Mouse (Mus musculus) ES-Bruce4 (cell line): ENCODE data around the gene Urb1. TPM values are rescaled to one million over a fixed set of nuclear protein-coding genes. Genes with fewer than 3 reads are reported as not detected.

Experiments used
- H3K27ac ChIP-seq: 2 replicates; pipeline ENCODE4 v1.5.1; 2012; ENCODE audit warnings: low read length, inconsistent platforms; ENCODE audit not compliant: insufficient read depth
- H3K27me3 ChIP-seq: 2 replicates; pipeline ENCODE4 v1.6.1; 2012; ENCODE audit warnings: mild to moderate bottlenecking, low read length, inconsistent platforms; ENCODE audit not compliant: control insufficient read depth, poor library complexity, insufficient read depth, severe bottlenecking
- H3K36me3 ChIP-seq: 2 replicates; pipeline ENCODE4 v1.6.1; 2012; ENCODE audit warnings: inconsistent platforms, mild to moderate bottlenecking, low read length, moderate library complexity; ENCODE audit not compliant: control insufficient read depth, poor library complexity, insufficient read depth, severe bottlenecking
- H3K4me1 ChIP-seq: one replicate; pipeline ENCODE4 v1.8.1; 2011; ENCODE audit warnings: low read length; ENCODE audit not compliant: control insufficient read depth, insufficient read depth
- H3K4me3 ChIP-seq: 2 replicates; pipeline ENCODE4 v1.5.1; 2011; ENCODE audit warnings: low read depth, mild to moderate bottlenecking, low read length
- H3K9ac ChIP-seq: 2 replicates; pipeline ENCODE4 v1.6.1; 2012; ENCODE audit warnings: low read depth, mild to moderate bottlenecking, inconsistent platforms; ENCODE audit not compliant: poor library complexity, severe bottlenecking
- H3K9me3 ChIP-seq: replicated peaks from 2 replicates; pipeline ENCODE4 v1.6.1; 2012; ENCODE audit warnings: mild to moderate bottlenecking, low read length, inconsistent platforms; ENCODE audit not compliant: control insufficient read depth, poor library complexity, insufficient read depth, severe bottlenecking
- CTCF ChIP-seq: IDR thresholded peaks from one replicate; pipeline ENCODE4 v1.8.1; 2011; ENCODE audit warnings: low read depth, low read length
- EP300 ChIP-seq: IDR thresholded peaks from 2 replicates; pipeline ENCODE4 v1.6.1; 2011; ENCODE audit warnings: low read depth, low read length; ENCODE audit not compliant: insufficient read depth
- POLR2A ChIP-seq: IDR thresholded peaks from one replicate; pipeline ENCODE4 v1.8.1; 2011; ENCODE audit warnings: low read length; ENCODE audit not compliant: insufficient read depth
- polyA plus RNA-seq: library from polyadenylated mRNA; stranded (reverse); fragments of >200 nt; gene quantifications from 2 replicates; pipeline ENCODE4 v1.2.4, GENCODE M21; 2011; ENCODE audit warnings: low read depth; ENCODE audit not compliant: missing spikeins, insufficient read depth, insufficient read length

Gene Urb1
- polyA plus RNA-seq, 1 experiment, result 24.4 TPM

GRCm38 (mm10) chr16:90832495-90832894 is 22.3 kb upstream of the Urb1 start:
- Histone ChIP-seq H3K4me1 (peaks cover 1% of the 10 kb centered on the region), H3K9ac (no peak overlapping the region), H3K27ac (no peak overlapping the region), H3K27me3 (0 out of 2 replicates have a peak, but pooled peaks cover 1% of the 10 kb centered on the region), H3K9me3 (no peaks in the 10 kb centered on the region), H3K36me3 (no peaks in the 10 kb centered on the region), H3K4me3 (no peak overlapping the region)
- TF ChIP-seq CTCF (no peak), EP300 (no peak), POLR2A (no peak)

- H3K27me3 ChIP-seq, result 0 out of 2 replicates have a peak, but pooled peaks cover 1% of the 10 kb centered on the region
- H3K9me3 ChIP-seq, result no peaks in the 10 kb centered on the region
- H3K9ac ChIP-seq, result peak overlapping the region; percentile 44
- TF ChIP-seq POLR2A, result no peak
- no peak for TF ChIP-seq CTCF
- TF ChIP-seq EP300, result no peak
- peaks cover 1% of the 10 kb centered on the region for H3K4me1 ChIP-seq
- no peak overlapping the region for H3K27ac ChIP-seq
- no peaks in the 10 kb centered on the region for H3K36me3 ChIP-seq
- H3K4me3 ChIP-seq, result peak overlapping the region; percentile 52
Observed at GRCm38 (mm10) chr16:90831676-90832075, 21.5 kb upstream of the Urb1 start.

- no peak for TF ChIP-seq CTCF
- TF ChIP-seq EP300, result no peak
- no peak for TF ChIP-seq POLR2A
- H3K27me3 ChIP-seq, result 0 out of 2 replicates have a peak, but pooled peaks cover 1% of the 10 kb centered on the region
- H3K27ac ChIP-seq, result no peak overlapping the region
- peak overlapping the region; percentile 44 for H3K9ac ChIP-seq
- no peaks in the 10 kb centered on the region for H3K9me3 ChIP-seq
- H3K4me3 ChIP-seq, result peak overlapping the region; percentile 52
- H3K36me3 ChIP-seq, result no peaks in the 10 kb centered on the region
- H3K4me1 ChIP-seq, result peaks cover 1% of the 10 kb centered on the region
Observed at GRCm38 (mm10) chr16:90830686-90831439, 20.6 kb upstream of the Urb1 start.

GRCm38 (mm10) chr16:90829894-90830685 is 19.9 kb upstream of the Urb1 start:
- Histone ChIP-seq H3K4me1 (peaks cover 1% of the 10 kb centered on the region), H3K27me3 (0 out of 2 replicates have a peak, but pooled peaks cover 1% of the 10 kb centered on the region), H3K9me3 (no peaks in the 10 kb centered on the region), H3K27ac (no peak overlapping the region), H3K36me3 (no peaks in the 10 kb centered on the region), H3K4me3 (peak overlapping the region; percentile 52), H3K9ac (peak overlapping the region; percentile 44)
- peak; percentile 51 for TF ChIP-seq CTCF
- TF ChIP-seq EP300, result no peak

- H3K4me3 ChIP-seq, result no peak overlapping the region
- no peaks in the 10 kb centered on the region for H3K9me3 ChIP-seq
- no peak for TF ChIP-seq CTCF
- TF ChIP-seq POLR2A, result no peak
- no peak for TF ChIP-seq EP300
- H3K9ac ChIP-seq, result no peak overlapping the region
- peaks cover 1% of the 10 kb centered on the region for H3K4me1 ChIP-seq
- H3K36me3 ChIP-seq, result no peaks in the 10 kb centered on the region
- H3K27ac ChIP-seq, result no peak overlapping the region
- 0 out of 2 replicates have a peak, but pooled peaks cover 1% of the 10 kb centered on the region for H3K27me3 ChIP-seq
Observed at GRCm38 (mm10) chr16:90829136-90829535, 18.9 kb upstream of the Urb1 start.
